18 mouse cellular contexts compared by ENCODE assay signal in genomic region chr16:29877372-29878123, GRCm38 (mm10).
DNase-seq lines count a peak whose midpoint lies in the region; ATAC-seq and TF ChIP-seq lines count a peak whose summit lies in the region.
"Had no signal": no experiment of that assay in that cellular context is flagged by ENCODE, and none has a peak within 500 bp of the region (broad histone marks: within the 10 kb centered on the region; RNA-seq: fewer than 3 reads in every experiment).

No protein-coding gene starts in this region.

- peaks cover 41% of the 10 kb centered on the region for H3K4me1 ChIP-seq in hindbrain, embryonic 10.5 days (replicated peaks)
- peaks cover 6% of the 10 kb centered on the region for H3K4me1 ChIP-seq in hindbrain, postnatal 0 days (ENCODE audit: insufficient read depth, low read length)
- H3K4me1 ChIP-seq in ES-Bruce4 (ENCODE audit: control insufficient read depth, insufficient read depth, low read length), result peaks cover 7% of the 10 kb centered on the region

- DNase-seq in hindbrain, embryonic 10.5 days (ENCODE audit: low spot score), result peak; percentile 19
- no peak for DNase-seq in hindbrain, postnatal 0 days (ENCODE audit: low spot score)
- DNase-seq in 3T3-L1 (ENCODE audit: low read depth, low spot score), result peak; percentile 19
- peak; percentile 44 for DNase-seq in embryo, embryonic 11 days
- DNase-seq in testis, postnatal 10 days (ENCODE audit: low spot score), result no peak
- DNase-seq in ovary, postnatal 10 days (ENCODE audit: low spot score), result no peak
- no peak for DNase-seq in left cerebral cortex, adult 8-10 months (ENCODE audit: low spot score in 2 of 2)
- DNase-seq: cerebellum, postnatal 10 days; heart, postnatal 14 days; kidney, adult 2 months; kidney, postnatal 25 days; lung, postnatal 10 days; thymus, postnatal 36 days had no signal

- WGBS in hindbrain, embryonic 10.5 days, result 16% methylated on average over 10 of the region's 10 CpGs
- WGBS in hindbrain, postnatal 0 days, result 26% methylated on average over 10 of the region's 10 CpGs

- no peak overlapping the region for H3K4me3 ChIP-seq in hindbrain, embryonic 10.5 days
- no peak overlapping the region for H3K4me3 ChIP-seq in hindbrain, postnatal 0 days (ENCODE audit: low read length)
- no peak overlapping the region for H3K4me3 ChIP-seq in ES-Bruce4 (ENCODE audit: low read depth, low read length)
- H3K4me3 ChIP-seq: hindbrain, embryonic 15.5 days; limb, embryonic 15.5 days; neural tube, embryonic 12.5 days had no signal

- no peak overlapping the region for H3K4me2 ChIP-seq in hindbrain, postnatal 0 days (ENCODE audit: low read depth, low read length)
- H3K4me2 ChIP-seq: heart, embryonic 11.5 days; hindbrain, embryonic 15.5 days; limb, embryonic 15.5 days; neural tube, embryonic 12.5 days had no signal

- TF ChIP-seq CTCF in hindbrain, postnatal 0 days (IDR thresholded peaks at IDR 0.05; ENCODE audit: low read depth), result no peak
- no peak for TF ChIP-seq CTCF in ES-Bruce4 (IDR thresholded peaks at IDR 0.05; ENCODE audit: low read depth, low read length)

- peak; percentile 58; the same call in 1 of the 2 replicates for TF ChIP-seq EP300 in ES-Bruce4 (IDR thresholded peaks at IDR 0.05; ENCODE audit: insufficient read depth, low read depth, low read length)

- no peaks in the 10 kb centered on the region for H3K9me3 ChIP-seq in hindbrain, embryonic 10.5 days
- H3K9me3 ChIP-seq in hindbrain, postnatal 0 days (ENCODE audit: low read length), result no peaks in the 10 kb centered on the region
- H3K9me3 ChIP-seq in ES-Bruce4 (replicated peaks; ENCODE audit: control insufficient read depth, insufficient read depth, low read length, poor library complexity, severe bottlenecking), result no peaks in the 10 kb centered on the region
- H3K9me3 ChIP-seq: hindbrain, embryonic 15.5 days; limb, embryonic 15.5 days; neural tube, embryonic 12.5 days had no signal

- TF ChIP-seq POLR2A in ES-Bruce4 (IDR thresholded peaks at IDR 0.05; ENCODE audit: insufficient read depth, low read length), result no peak

- peaks cover 74% of the 10 kb centered on the region for H3K27me3 ChIP-seq in hindbrain, embryonic 10.5 days (ENCODE audit: insufficient read depth, poor library complexity, severe bottlenecking)
- H3K27me3 ChIP-seq in hindbrain, postnatal 0 days (ENCODE audit: insufficient read depth, low read length), result no peaks in the 10 kb centered on the region
- no peaks in the 10 kb centered on the region; the same call in 1 of the 2 replicates for H3K27me3 ChIP-seq in ES-Bruce4 (ENCODE audit: control insufficient read depth, insufficient read depth, low read length, poor library complexity, severe bottlenecking)
- H3K27me3 ChIP-seq: limb, embryonic 15.5 days had no signal

- ATAC-seq in hindbrain, postnatal 0 days, result no peak

- H3K27ac ChIP-seq in hindbrain, embryonic 10.5 days, result no peak overlapping the region
- no peak overlapping the region for H3K27ac ChIP-seq in hindbrain, postnatal 0 days
- no peak overlapping the region for H3K27ac ChIP-seq in ES-Bruce4 (ENCODE audit: insufficient read depth, low read length)
- H3K27ac ChIP-seq: hindbrain, embryonic 15.5 days; limb, embryonic 15.5 days; neural tube, embryonic 12.5 days had no signal

- no peak overlapping the region for H3K9ac ChIP-seq in hindbrain, postnatal 0 days (replicated peaks; ENCODE audit: low read length)
- no peak overlapping the region for H3K9ac ChIP-seq in ES-Bruce4 (ENCODE audit: low read depth, poor library complexity, severe bottlenecking)
- H3K9ac ChIP-seq: hindbrain, embryonic 15.5 days; limb, embryonic 15.5 days; neural tube, embryonic 12.5 days had no signal

- no peaks in the 10 kb centered on the region for H3K36me3 ChIP-seq in hindbrain, embryonic 10.5 days
- no peaks in the 10 kb centered on the region for H3K36me3 ChIP-seq in hindbrain, postnatal 0 days (ENCODE audit: insufficient read depth, low read length)
- H3K36me3 ChIP-seq in ES-Bruce4 (ENCODE audit: control insufficient read depth, insufficient read depth, low read length, poor library complexity, severe bottlenecking), result no peaks in the 10 kb centered on the region
- H3K36me3 ChIP-seq: hindbrain, embryonic 15.5 days; limb, embryonic 15.5 days; neural tube, embryonic 12.5 days had no signal

Comparison
In these comparisons a context has a peak if more than half of its experiments do, and no peak if none do; other contexts are left out.
1. DNase-seq: peak in hindbrain, embryonic 10.5 days (single experiment), 3T3-L1 (single experiment) and embryo, embryonic 11 days (single experiment); none in hindbrain, postnatal 0 days (single experiment), testis, postnatal 10 days (single experiment), ovary, postnatal 10 days (single experiment) and left cerebral cortex, adult 8-10 months (0 of 2).